Mouse (Mus musculus) stomach, postnatal 0 days (tissue): ENCODE measurements around the gene Dbndd2. TPM values are rescaled to one million over a fixed set of nuclear protein-coding genes. Genes with fewer than 3 reads are reported as not detected.
A peak's percentile ranks its signal among the peaks of the same experiment; 100 is the strongest.

ENCODE experiments used
- ATAC-seq: fragments of 200-750 bp; cut with Nextera tagmentation; 2 replicates; pipeline ENCODE4 v1.8.0; 2017; ENCODE audit not compliant: low FRiP score, low TSS enrichment
- DNase-seq: peaks from one replicate; pipeline ENCODE4 v3.0.0-alpha.2; 2016; ENCODE audit warnings: low spot score
- H3K27ac ChIP-seq: fragments of 300-500 bp; sonication (generic); replicated peaks from 2 replicates; pipeline ENCODE4 v1.5.1; 2014; ENCODE audit warnings: mild to moderate bottlenecking, control low read depth
- H3K27me3 ChIP-seq: fragments of 300-500 bp; sonication (generic); 2 replicates; pipeline ENCODE4 v1.6.1; 2014; ENCODE audit warnings: low read length; ENCODE audit not compliant: control insufficient read depth, insufficient read depth
- H3K36me3 ChIP-seq: fragments of 300-500 bp; sonication (generic); 2 replicates; pipeline ENCODE4 v1.6.1; 2014; ENCODE audit warnings: low read length, mixed read lengths; ENCODE audit not compliant: control insufficient read depth, insufficient read depth
- H3K4me1 ChIP-seq: fragments of 300-500 bp; sonication (generic); replicated peaks from 2 replicates; pipeline ENCODE4 v1.6.1; 2014; ENCODE audit warnings: antibody characterized with exemption; ENCODE audit not compliant: control insufficient read depth, insufficient read depth
- H3K4me2 ChIP-seq: fragments of 300-500 bp; sonication (generic); replicated peaks from 2 replicates; pipeline ENCODE4 v1.6.1; 2014; ENCODE audit warnings: low read depth, mild to moderate bottlenecking, control low read depth, moderate library complexity
- H3K4me3 ChIP-seq: fragments of 300-500 bp; sonication (generic); 2 replicates; pipeline ENCODE4 v1.5.1; 2014; ENCODE audit warnings: low read depth, low read length, control low read depth
- H3K9ac ChIP-seq: fragments of 300-500 bp; sonication (generic); 2 replicates; pipeline ENCODE4 v1.6.1; 2014; ENCODE audit warnings: mild to moderate bottlenecking, low read length, control low read depth, mixed read lengths
- H3K9me3 ChIP-seq: fragments of 300-500 bp; sonication (generic); 2 replicates; pipeline ENCODE4 v1.6.1; 2016; ENCODE audit warnings: low read length; ENCODE audit not compliant: control insufficient read depth
- CTCF ChIP-seq: IDR thresholded peaks from 2 replicates; pipeline ENCODE4 v1.5.1; 2016; ENCODE audit warnings: antibody characterized with exemption, low read depth, mild to moderate bottlenecking, moderate library complexity
- EP300 ChIP-seq: optimal IDR thresholded peaks from 2 replicates; pipeline ENCODE3; 2016; ENCODE audit warnings: antibody characterized with exemption
- WGBS: fragments of 180-500 bp; shearing (Covaris S2); extraction: QIAGEN DNeasy Blood & Tissue Kit; methylation state at CpG from one replicate; pipeline ENCODE4 v1.1.7; 2014; 5-methylcytosine and 5-hydroxymethylcytosine counted together
- polyA plus RNA-seq: library from polyadenylated mRNA; unstranded; fragments of >200 nt; fragmentation: Nextera tagmentation; extraction: Ambion mirVana; gene quantifications from 2 replicates; pipeline ENCODE4 v1.2.1, GENCODE M21; 2015

The Dbndd2 gene
- polyA plus RNA-seq, 1 experiment from 2014 or later: 27.8 TPM

DNA sequence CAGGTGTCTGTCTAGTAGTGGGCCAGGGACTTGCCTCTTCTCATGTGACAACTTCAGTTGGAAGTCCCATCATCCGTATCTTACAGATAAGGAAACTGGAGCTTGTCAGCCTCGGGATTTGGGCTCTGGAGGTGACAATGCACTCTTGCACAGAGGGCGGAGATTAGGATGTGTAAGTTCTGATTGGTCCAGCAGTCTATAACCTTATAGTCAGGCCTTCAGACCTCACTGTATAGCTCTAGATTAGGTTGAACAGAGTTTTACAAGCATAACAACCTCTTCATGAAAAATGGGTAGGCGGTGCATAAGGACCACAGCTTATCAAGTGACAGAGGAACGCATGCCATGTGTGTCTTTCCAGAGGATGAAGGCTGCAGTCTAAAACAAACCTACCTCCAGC lies 19.1 kb upstream of the Dbndd2 start:
- H3K36me3 ChIP-seq: peaks cover 7% of the 10 kb centered on the region; the same call in 1 of the 2 replicates
- no peak overlapping the region for H3K4me2 ChIP-seq
- no peak overlapping the region for H3K27ac ChIP-seq
- no peak overlapping the region for H3K4me3 ChIP-seq
- no peaks in the 10 kb centered on the region for H3K27me3 ChIP-seq
- 64% methylated on average over 5 of the region's 5 CpGs for WGBS
- no peaks in the 10 kb centered on the region for H3K4me1 ChIP-seq
- H3K9ac ChIP-seq: no peak overlapping the region
- DNase-seq: no peak
- TF ChIP-seq EP300 (no peak), CTCF (no peak)
- no peak for ATAC-seq
- no peaks in the 10 kb centered on the region for H3K9me3 ChIP-seq

- WGBS: 34% methylated on average over 10 of the region's 10 CpGs
- TF ChIP-seq EP300 (no peak), CTCF (peak; percentile 82)
- DNase-seq: peak; percentile 68
Observed at GRCm38 (mm10) chr2:164470254-164470653, 15.7 kb upstream of the Dbndd2 start.

GRCm38 (mm10) chr2:164473624-164474023 lies 12.3 kb upstream of the Dbndd2 start, which contains the start of gene Trp53tg5:
Trp53tg5 (minus strand) TSS chr2:164473724.
- no peaks in the 10 kb centered on the region for H3K27me3 ChIP-seq
- no peaks in the 10 kb centered on the region for H3K9me3 ChIP-seq
- 89% methylated on average over 6 of the region's 6 CpGs for WGBS
- H3K27ac ChIP-seq: no peak within 1 kb of the TSS
- no peak within 1 kb of the TSS for H3K4me3 ChIP-seq
- no peaks in the 10 kb centered on the region for H3K4me1 ChIP-seq
- no peak for TF ChIP-seq CTCF
- DNase-seq (no peak), ATAC-seq (no peak)
- no peak within 1 kb of the TSS for H3K4me2 ChIP-seq
- no peak within 1 kb of the TSS for H3K9ac ChIP-seq
- H3K36me3 ChIP-seq: 0 out of 2 replicates have a peak, but pooled peaks cover 4% of the 10 kb centered on the region

More at GRCm38 (mm10) chr2:164470254-164470653, 15.7 kb upstream of the Dbndd2 start:
- Histone ChIP-seq H3K4me2 (no peak overlapping the region), H3K9ac (no peak overlapping the region), H3K36me3 (0 out of 2 replicates have a peak, but pooled peaks cover 4% of the 10 kb centered on the region), H3K27me3 (no peaks in the 10 kb centered on the region), H3K27ac (no peak overlapping the region), H3K4me3 (no peak overlapping the region), H3K9me3 (no peaks in the 10 kb centered on the region), H3K4me1 (no peaks in the 10 kb centered on the region)
- ATAC-seq: peak; percentile 31

DNA sequence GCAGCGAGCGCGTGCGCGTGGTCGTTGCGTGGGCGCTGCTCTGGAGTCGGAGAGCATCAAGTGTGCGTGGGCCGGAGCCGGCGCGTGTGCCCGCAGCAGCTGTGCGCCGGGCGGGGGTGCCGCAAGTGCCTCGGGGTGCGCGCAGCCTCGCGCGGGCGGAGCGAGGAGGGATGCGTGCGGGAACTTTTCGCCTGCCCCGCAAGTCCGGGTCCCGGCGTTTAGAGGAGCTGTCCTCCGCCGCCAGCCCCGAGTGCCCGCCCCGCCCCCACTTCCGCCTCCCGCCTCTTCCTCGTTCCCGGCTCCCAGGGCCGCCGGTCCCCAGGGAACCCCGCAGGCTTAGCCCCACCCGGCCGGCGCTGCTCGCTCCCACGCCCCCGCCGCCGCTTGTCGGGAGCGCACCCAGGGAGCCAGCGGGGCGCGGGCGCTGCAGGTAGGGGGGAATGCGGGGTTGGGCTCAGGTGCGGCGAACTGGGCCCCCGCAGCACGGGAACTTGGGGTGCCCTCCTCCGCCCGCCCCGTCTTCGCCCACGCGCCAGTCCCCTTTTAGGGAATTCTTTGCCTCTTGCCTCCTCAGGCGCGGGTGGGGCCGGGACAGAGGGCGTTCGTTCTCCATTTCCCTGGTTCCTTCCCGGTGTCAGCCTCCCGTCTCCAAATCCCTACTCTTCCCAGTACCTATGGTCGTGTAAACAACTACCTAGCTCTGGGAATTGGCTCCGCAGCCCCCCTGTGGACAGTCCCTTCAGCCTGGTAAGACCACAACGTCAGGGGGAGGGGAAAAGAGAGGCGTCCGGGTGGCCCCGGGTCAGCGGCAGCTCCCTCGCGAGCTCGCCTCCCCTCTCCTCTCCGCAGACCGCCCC lies 580 bp downstream of the Dbndd2 start:
- peak overlapping the region; percentile 77 for H3K9ac ChIP-seq
- peak overlapping the region; percentile 65; the same call in 1 of the 2 replicates for H3K27ac ChIP-seq
- DNase-seq (peak; percentile 77), ATAC-seq (peak; percentile 74)
- WGBS: under 1% methylated on average over 53 of the region's 90 CpGs
- H3K4me2 ChIP-seq: peak overlapping the region; percentile 97
- H3K36me3 ChIP-seq: no peaks in the 10 kb centered on the region; the same call in 1 of the 2 replicates
- no peaks in the 10 kb centered on the region for H3K9me3 ChIP-seq
- TF ChIP-seq EP300: no peak
- TF ChIP-seq CTCF: no peak; the same call in 1 of the 2 replicates
- no peaks in the 10 kb centered on the region for H3K27me3 ChIP-seq
- H3K4me3 ChIP-seq: peak overlapping the region; percentile 82
- peaks cover 5% of the 10 kb centered on the region; the same call in 1 of the 2 replicates for H3K4me1 ChIP-seq

DNA sequence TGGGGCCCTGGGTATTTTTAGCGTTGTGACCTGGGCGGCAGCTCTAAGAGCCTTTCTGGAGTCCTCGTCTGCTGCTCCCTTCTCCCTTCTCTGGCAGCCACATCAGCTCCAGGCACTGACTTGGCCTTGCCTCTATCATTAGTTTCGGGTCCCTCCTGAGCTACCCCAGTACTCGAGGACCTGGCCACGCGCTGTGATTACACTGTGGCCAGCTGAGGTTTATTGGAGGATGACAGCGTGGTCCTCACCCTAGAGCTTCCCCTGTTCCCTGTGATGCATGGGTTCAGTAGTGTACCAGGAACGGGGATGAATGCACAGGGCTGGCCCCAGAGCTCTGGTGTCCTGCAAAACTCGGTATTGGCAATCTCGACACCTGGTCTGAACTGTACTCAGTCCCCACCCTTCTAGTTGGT lies 1.2 kb downstream of the Dbndd2 start:
- H3K9me3 ChIP-seq: no peaks in the 10 kb centered on the region
- peaks cover 5% of the 10 kb centered on the region; the same call in 1 of the 2 replicates for H3K4me1 ChIP-seq
- peak overlapping the region; percentile 82 for H3K4me3 ChIP-seq
- peak overlapping the region; percentile 65; the same call in 1 of the 2 replicates for H3K27ac ChIP-seq
- no peaks in the 10 kb centered on the region; the same call in 1 of the 2 replicates for H3K36me3 ChIP-seq
- TF ChIP-seq EP300 (no peak), CTCF (no peak)
- 9% methylated on average over 11 of the region's 11 CpGs for WGBS
- no peaks in the 10 kb centered on the region for H3K27me3 ChIP-seq
- peak overlapping the region; percentile 97 for H3K4me2 ChIP-seq
- peak overlapping the region; percentile 77 for H3K9ac ChIP-seq
- ATAC-seq: peak; percentile 13; the same call in 1 of the 2 replicates
- DNase-seq: no peak

- Histone ChIP-seq H3K36me3 (no peaks in the 10 kb centered on the region; the same call in 1 of the 2 replicates), H3K9ac (no peak overlapping the region), H3K27me3 (no peaks in the 10 kb centered on the region), H3K4me3 (no peak overlapping the region), H3K9me3 (no peaks in the 10 kb centered on the region), H3K27ac (no peak overlapping the region), H3K4me2 (peak overlapping the region; percentile 97), H3K4me1 (peaks cover 5% of the 10 kb centered on the region; the same call in 1 of the 2 replicates)
- TF ChIP-seq CTCF (no peak), EP300 (no peak)
- no peak for DNase-seq
- ATAC-seq: no peak
- WGBS: 71% methylated on average over 9 of the region's 9 CpGs
Observed at GRCm38 (mm10) chr2:164487812-164488211, 1.9 kb downstream of the Dbndd2 start.
